Mouse (Mus musculus): ENCODE measurements around the gene Rab17.

The Rab17 gene

GRCm38 (mm10) chr1:90995916-90996315 lies 26.5 kb upstream of the Rab17 start:
- peak; percentile 25 for DNase-seq (ENCODE audit: low spot score)

DNA sequence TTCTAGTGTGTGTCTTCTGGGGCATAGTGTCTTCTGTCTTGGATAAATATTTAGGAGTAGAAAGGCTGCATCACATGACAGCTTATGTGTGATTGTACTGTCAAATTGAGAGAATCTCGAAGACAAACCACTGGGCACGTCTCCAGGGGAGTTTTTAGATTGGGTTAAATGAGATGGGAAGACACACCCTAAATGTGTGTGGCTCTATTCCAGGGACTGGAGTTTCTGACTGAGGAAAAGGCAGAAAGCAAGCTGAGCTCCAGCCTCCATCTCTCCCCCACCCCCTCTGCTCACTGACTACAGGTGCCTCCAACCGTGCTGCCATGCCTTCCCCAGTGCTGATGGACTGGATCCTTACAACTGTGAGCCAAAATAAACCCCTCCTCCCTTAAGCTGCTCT lies 11.9 kb upstream of the Rab17 start:
- peak; percentile 27 for DNase-seq (ENCODE audit: low spot score)

DNA sequence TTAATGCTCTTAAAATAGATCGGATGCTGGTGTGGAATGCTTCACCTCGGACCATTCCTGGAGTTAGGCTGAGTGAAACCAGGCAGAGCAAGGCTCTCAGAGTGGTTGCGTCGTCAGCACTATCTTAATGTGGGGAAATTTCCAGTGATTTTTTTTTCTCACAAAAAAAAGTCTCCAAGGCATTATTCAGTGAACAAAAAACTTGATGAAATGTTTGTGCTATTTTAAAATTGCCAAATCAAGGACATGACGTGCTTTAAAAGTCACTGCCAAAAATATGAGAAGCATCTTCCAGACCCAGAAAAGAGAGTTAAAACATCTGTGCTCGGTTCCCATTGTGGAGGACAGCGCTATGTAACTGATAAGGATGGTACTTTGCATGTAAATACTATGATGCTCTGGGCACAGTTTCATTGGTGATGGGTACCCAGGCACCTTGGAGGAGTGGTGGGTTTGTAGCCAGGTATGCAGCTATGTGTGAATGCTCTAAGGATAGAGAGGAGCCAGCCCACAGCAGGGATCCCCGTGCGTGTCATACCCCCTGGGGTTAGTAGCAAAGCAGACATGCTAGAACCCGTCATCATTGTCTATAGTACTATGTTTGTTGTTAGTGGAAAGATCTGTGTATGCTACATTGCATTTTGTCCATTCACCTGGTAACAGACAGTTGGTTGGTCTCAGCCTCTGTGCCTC lies 11.3 kb upstream of the Rab17 start:
- DNase-seq (ENCODE audit: low spot score) = peak; percentile 32

DNA sequence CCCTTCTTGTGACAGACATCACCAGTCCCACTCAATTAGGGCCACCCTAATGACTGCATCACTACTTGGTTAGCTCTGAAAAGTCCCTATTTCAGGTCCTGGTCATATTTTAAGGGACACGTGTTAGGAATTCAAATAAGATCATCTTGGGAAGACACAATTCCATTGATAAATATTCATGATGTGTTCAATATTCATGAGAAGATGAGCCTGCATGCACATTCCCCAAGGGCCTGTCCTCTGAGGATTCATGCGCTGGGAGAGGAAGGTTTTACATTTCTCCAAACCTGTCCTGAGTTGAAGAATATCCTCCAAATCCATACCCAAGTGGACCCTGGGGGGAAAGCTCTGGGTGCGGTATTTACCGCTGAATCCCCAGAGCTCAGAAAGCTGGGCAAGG lies 6.5 kb upstream of the Rab17 start:
- DNase-seq (ENCODE audit: low spot score) = no peak

- peak; percentile 39 for DNase-seq (ENCODE audit: low spot score)
Measured at GRCm38 (mm10) chr1:90974906-90975649, 5.6 kb upstream of the Rab17 start.

GRCm38 (mm10) chr1:90973574-90973911 lies 4.1 kb upstream of the Rab17 start:
- no peak for DNase-seq (ENCODE audit: low spot score)

- peak; percentile 98 for DNase-seq (ENCODE audit: low spot score)
Measured at GRCm38 (mm10) chr1:90972911-90973573, 3.6 kb upstream of the Rab17 start.

GRCm38 (mm10) chr1:90969881-90970390 lies 475 bp upstream of the Rab17 start:
- DNase-seq (ENCODE audit: low spot score) = peak; percentile 41

- DNase-seq (ENCODE audit: low spot score) = peak; percentile 14
Measured at GRCm38 (mm10) chr1:90968649-90969048, 812 bp downstream of the Rab17 start.

DNA sequence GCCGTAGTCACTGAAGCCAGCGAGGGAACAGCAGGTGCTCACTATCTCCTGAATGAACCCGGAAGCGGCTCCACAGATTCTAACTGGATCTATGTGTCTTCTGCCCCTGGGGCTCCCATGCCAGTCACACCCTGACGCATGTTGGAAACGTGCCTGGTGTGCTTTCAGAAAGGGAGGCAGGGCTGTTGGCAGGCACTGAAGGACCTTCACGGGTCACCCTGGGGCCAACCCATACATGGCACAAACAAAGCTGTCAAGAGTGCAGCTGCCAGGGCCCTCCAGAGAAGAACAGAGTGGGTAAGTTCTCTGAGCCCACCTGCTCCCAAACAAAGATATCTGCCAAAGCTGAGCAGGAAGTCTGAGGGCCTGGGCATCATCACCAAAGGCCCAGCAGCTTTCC lies 1.9 kb downstream of the Rab17 start:
- DNase-seq (ENCODE audit: low spot score) = peak; percentile 56

DNA sequence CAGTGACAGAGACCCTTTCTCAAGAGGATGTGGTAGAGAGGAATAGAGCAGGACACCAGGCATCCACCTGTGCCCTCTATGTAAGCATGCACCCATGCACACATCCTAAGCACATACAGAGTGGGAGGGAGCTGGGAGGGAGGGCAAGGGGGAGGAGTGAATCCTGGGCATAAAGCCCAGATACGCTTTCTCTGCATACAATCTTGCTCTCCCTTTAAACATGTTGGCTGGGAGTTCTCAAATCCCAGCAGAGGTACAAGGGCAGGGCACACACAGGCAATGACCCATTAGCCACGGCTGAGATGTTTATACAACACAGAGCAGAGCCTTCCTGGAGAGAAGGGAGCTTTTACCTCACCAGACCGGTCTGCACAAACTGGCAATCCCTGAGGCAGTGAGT lies 6.5 kb downstream of the Rab17 start:
- no peak for DNase-seq (ENCODE audit: low spot score)

DNA sequence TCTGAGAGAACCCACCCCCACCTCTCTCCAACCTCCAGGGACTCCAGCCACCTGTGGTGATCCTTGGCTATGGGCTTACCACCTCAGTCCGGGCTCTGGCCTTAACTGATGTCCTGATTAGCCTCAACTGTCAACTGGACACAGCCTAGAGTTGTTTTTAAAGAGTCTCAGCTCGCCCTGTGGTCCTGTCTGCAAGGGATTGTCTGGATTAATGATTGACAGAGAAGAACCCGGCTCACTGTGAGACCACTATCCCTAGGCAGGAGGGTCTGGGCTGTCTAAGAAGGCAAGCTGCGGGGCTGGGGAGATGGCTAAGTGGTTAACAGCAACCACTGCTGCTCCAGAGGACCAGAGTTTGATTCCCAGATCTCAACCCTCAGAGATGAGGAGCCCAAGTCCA lies 6.9 kb downstream of the Rab17 start:
- no peak for DNase-seq (ENCODE audit: low spot score)

- peak; percentile 75 for DNase-seq (ENCODE audit: low spot score)
Measured at GRCm38 (mm10) chr1:90956245-90957096, 13.0 kb downstream of the Rab17 start.

- DNase-seq (ENCODE audit: low spot score) = no peak
Measured at GRCm38 (mm10) chr1:90953688-90954087, 15.8 kb downstream of the Rab17 start.

DNA sequence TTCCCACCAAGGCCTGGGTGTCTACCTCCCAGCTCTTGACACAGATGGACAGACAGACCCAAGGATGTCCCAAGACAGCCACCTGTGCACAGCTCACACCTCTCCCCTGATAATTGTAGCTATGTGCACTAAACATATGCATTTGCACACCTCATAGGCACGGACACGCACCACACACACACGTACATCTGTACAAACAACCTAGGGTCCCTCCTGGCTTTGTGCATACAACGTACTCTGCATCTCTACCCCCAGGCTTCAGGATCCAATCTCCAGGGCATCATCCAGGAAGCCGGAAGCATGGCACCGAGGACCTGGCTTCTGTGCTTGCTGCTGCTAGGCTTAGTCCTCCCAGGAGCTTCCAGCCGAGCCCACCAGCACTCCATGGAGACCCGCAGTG lies 16.7 kb downstream of the Rab17 start, which contains the start of gene Prlh:
Gene Prlh, plus strand, starts transcription at position 301 of the 400 bp plus-strand sequence.
- no peak for DNase-seq (ENCODE audit: low spot score)

DNA sequence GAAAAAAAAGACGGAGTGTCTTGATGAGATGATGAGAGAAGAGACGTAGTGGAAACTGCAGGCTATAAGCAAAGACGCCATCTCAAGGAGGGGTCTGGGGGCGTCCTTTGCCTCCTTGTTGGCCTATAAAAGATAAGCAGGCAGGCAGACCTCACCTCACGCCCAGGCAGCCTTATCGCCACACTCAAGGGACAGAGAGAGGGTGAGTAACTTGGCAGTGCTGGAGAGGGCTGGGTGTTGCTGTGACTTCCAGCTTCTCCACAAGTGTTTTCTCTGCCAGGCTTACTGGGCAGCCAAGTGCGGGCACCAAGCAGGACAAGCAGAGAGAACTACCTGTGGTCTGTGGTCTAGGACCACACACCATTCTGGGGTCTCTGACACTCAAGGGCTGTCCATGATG lies 17.8 kb downstream of the Rab17 start:
- no peak for DNase-seq (ENCODE audit: low spot score)

DNA sequence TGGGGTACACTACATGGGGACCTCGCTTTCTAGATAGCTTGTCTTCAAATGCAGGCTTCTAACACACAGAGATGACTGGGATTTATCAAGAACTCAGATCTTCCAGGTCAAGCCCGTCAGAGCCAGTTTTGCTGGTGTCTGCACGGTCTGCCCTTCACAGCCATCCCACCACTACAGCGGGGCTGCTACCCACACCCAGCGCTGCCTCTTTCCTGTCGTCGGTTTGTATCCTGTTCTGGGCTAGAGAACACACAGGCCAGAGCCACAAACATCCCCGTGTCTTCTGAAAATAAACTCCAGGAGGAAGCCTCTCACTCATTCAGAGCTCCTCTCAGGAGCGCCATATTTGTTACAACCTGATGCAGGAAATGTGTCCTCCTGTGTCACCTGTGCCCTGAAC lies 20.2 kb downstream of the Rab17 start:
- no peak for DNase-seq (ENCODE audit: low spot score)

DNA sequence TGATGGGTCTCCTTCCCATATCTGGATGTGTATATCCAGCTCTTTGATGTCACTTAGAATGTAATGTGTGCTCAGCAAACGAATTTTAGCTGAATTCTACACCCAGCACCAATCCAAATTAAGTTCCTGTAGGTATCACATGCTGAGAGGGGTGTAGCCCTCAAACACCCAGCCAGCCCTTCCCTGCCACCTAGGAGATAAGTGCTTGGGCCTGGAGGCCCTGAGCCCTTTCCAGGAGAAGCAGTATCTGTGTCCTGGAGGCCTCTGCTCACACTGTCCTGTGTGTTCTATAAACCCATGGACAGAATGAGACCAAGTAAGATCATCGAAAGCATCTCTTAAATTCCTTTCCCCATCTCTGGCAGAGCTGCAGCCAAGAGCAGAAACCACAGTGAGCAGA lies 22.2 kb downstream of the Rab17 start:
- DNase-seq (ENCODE audit: low spot score) = no peak

DNA sequence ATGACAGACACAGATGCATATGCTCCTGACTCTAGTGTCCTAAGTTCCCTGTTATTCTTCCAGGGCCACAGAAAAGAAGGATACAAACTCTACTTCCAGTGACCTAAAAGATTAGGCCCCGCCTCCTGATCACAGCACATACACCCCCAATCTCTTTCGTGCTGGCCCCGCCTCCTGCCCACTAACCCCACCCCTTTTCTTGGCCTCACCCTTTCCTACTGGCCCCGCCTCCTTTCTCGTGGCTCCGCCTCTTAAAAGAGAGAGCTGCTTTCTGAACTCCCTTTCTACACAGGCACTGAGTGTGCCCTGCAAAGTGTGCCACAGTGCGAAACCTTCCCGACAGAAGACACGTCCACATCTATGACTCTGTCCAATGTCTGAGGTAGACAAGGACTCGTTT lies 24.3 kb downstream of the Rab17 start:
- DNase-seq (ENCODE audit: low spot score) = peak; percentile 67

GRCm38 (mm10) chr1:90939980-90940379 lies 29.5 kb downstream of the Rab17 start:
- DNase-seq (ENCODE audit: low spot score) = no peak

DNA sequence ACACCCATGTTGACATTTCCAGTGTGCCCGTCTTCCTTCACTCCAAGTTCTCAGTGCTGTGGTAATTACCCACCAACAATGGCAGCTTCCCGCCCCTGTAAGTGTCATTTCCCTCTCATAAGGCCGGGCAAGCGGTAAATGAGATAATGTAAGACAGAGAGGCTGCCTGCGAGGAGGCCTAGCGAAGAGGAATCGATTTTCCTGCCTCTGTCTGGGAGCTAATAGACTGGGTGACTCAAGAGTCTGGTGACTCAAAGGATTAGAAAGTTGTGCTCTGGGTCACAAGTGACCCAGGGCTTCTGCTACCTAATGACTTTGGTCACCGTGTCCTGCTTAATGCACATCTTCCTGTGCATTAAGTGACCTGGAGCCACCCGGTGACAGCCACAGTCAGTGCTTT lies 32.5 kb downstream of the Rab17 start:
- no peak for DNase-seq (ENCODE audit: low spot score)

GRCm38 (mm10) chr1:90933001-90933400 lies 36.5 kb downstream of the Rab17 start:
- no peak for DNase-seq (ENCODE audit: low spot score)

Measured in testis, postnatal 10 days (tissue).